Mouse (Mus musculus): ENCODE measurements at regions not wholly inside any gene's neighbourhood (a gene's known extent, or its start where the extent isn't known, plus 50 kb on each side); places are given as distances from the start of the nearest gene placed in this dataset.

- Histone ChIP-seq H3K9me3 (ENCODE audit: control insufficient read depth, low read length) (no peaks in the 10 kb centered on the region), H3K4me2 (replicated peaks) (no peak overlapping the region), H3K4me3 (replicated peaks; ENCODE audit: low read length) (no peak overlapping the region), H3K27ac (no peak overlapping the region), H3K27me3 (ENCODE audit: control insufficient read depth, insufficient read depth, low read length) (no peaks in the 10 kb centered on the region), H3K9ac (no peak overlapping the region), H3K4me1 (replicated peaks; ENCODE audit: control insufficient read depth, insufficient read depth, low read length) (no peaks in the 10 kb centered on the region), H3K36me3 (replicated peaks; ENCODE audit: control insufficient read depth, insufficient read depth) (no peaks in the 10 kb centered on the region)
- ATAC-seq (ENCODE audit: low FRiP score) = no peak
- DNase-seq (ENCODE audit: low spot score) = peak; percentile 31
- 31% methylated on average over 5 of the region's 5 CpGs for WGBS
Observed at GRCm38 (mm10) chr4:28754960-28755692, 57.8 kb upstream of the Epha7 start.

- H3K4me1 ChIP-seq (replicated peaks; ENCODE audit: control insufficient read depth, insufficient read depth, low read length) = no peaks in the 10 kb centered on the region
- no peaks in the 10 kb centered on the region for H3K27me3 ChIP-seq (ENCODE audit: control insufficient read depth, insufficient read depth, low read length)
- no peak for ATAC-seq (ENCODE audit: low FRiP score)
- 62% methylated on average over 2 of the region's 2 CpGs for WGBS
- no peak overlapping the region for H3K27ac ChIP-seq
- no peak overlapping the region for H3K4me2 ChIP-seq (replicated peaks)
- no peak overlapping the region for H3K4me3 ChIP-seq (replicated peaks; ENCODE audit: low read length)
- DNase-seq (ENCODE audit: low spot score) = no peak
- H3K9ac ChIP-seq = no peak overlapping the region
- no peaks in the 10 kb centered on the region for H3K36me3 ChIP-seq (replicated peaks; ENCODE audit: control insufficient read depth, insufficient read depth)
- H3K9me3 ChIP-seq (ENCODE audit: control insufficient read depth, low read length) = no peaks in the 10 kb centered on the region
Observed at GRCm38 (mm10) chr4:28762378-28762777, 50.6 kb upstream of the Epha7 start.

Data from hindbrain, embryonic 14.5 days (tissue).